Mouse (Mus musculus) limb, embryonic 15.5 days (tissue): ENCODE measurements around the gene Lrrc41. TPM values are rescaled to one million over a fixed set of nuclear protein-coding genes. Genes with fewer than 3 reads are reported as not detected.
A peak's percentile ranks its signal among the peaks of the same experiment; 100 is the strongest.

Experiments used
- ATAC-seq: fragments of 200-750 bp; cut with Nextera tagmentation; 2 replicates; pipeline ENCODE4 v1.8.0; 2017; ENCODE audit warnings: low read depth, moderate TSS enrichment; ENCODE audit not compliant: insufficient number of reproducible peaks, low FRiP score, low TSS enrichment
- H3K27ac ChIP-seq: fragments of 300-500 bp; sonication (generic); 2 replicates; pipeline ENCODE4 v1.5.1; 2015; ENCODE audit warnings: moderate library complexity, mild to moderate bottlenecking, inconsistent platforms
- H3K27me3 ChIP-seq: fragments of 300-500 bp; sonication (generic); 2 replicates; pipeline ENCODE4 v1.6.1; 2015; ENCODE audit warnings: inconsistent platforms
- H3K36me3 ChIP-seq: fragments of 300-500 bp; sonication (generic); 2 replicates; pipeline ENCODE4 v1.6.1; 2015; ENCODE audit warnings: inconsistent platforms
- H3K4me1 ChIP-seq: fragments of 300-500 bp; sonication (generic); 2 replicates; pipeline ENCODE4 v1.6.1; 2015; ENCODE audit warnings: inconsistent platforms
- H3K4me2 ChIP-seq: fragments of 300-500 bp; sonication (generic); 2 replicates; pipeline ENCODE4 v1.6.1; 2015; ENCODE audit warnings: mild to moderate bottlenecking, inconsistent platforms
- H3K4me3 ChIP-seq: fragments of 300-500 bp; sonication (generic); 2 replicates; pipeline ENCODE4 v1.5.1; 2015; ENCODE audit warnings: mild to moderate bottlenecking, inconsistent platforms
- H3K9ac ChIP-seq: fragments of 300-500 bp; sonication (generic); 2 replicates; pipeline ENCODE4 v1.6.1; 2015; ENCODE audit warnings: inconsistent platforms
- H3K9me3 ChIP-seq: fragments of 300-500 bp; sonication (generic); 2 replicates; pipeline ENCODE4 v1.6.1; 2016; ENCODE audit warnings: inconsistent platforms
- WGBS: fragments of 180-500 bp; shearing (Covaris S2); methylation state at CpG from one replicate; pipeline ENCODE4 v1.1.7; 2015; 5-methylcytosine and 5-hydroxymethylcytosine counted together
- polyA plus RNA-seq: library from polyadenylated mRNA; unstranded; fragments of >200 nt; fragmentation: Nextera tagmentation; extraction: Ambion mirVana; gene quantifications from 2 replicates; pipeline ENCODE4 v1.2.1, GENCODE M21; 2015

The Lrrc41 gene
- polyA plus RNA-seq, 1 experiment from 2014 or later, result 78.4 TPM

- 86% methylated on average over 10 of the region's 10 CpGs for WGBS
- H3K9me3 ChIP-seq, result no peaks in the 10 kb centered on the region
- peaks cover 98% of the 10 kb centered on the region for H3K36me3 ChIP-seq
Measured at GRCm38 (mm10) chr4:116096291-116096690, 21.2 kb downstream of the Lrrc41 start.

GRCm38 (mm10) chr4:116097211-116097610 lies 22.1 kb downstream of the Lrrc41 start:
- 85% methylated on average over 8 of the region's 8 CpGs for WGBS
- no peaks in the 10 kb centered on the region for H3K4me1 ChIP-seq
- no peak for ATAC-seq

More at GRCm38 (mm10) chr4:116096291-116096690, 21.2 kb downstream of the Lrrc41 start:
- ATAC-seq, result no peak
- Histone ChIP-seq H3K4me1 (no peaks in the 10 kb centered on the region), H3K4me2 (no peak overlapping the region), H3K27ac (no peak overlapping the region), H3K9ac (no peak overlapping the region), H3K27me3 (no peaks in the 10 kb centered on the region), H3K4me3 (no peak overlapping the region)

GRCm38 (mm10) chr4:116100959-116101358 lies 25.9 kb downstream of the Lrrc41 start:
- H3K36me3 ChIP-seq, result peaks cover 66% of the 10 kb centered on the region
- no peaks in the 10 kb centered on the region for H3K4me1 ChIP-seq
- WGBS, result 87% methylated on average over 7 of the region's 7 CpGs
- H3K27me3 ChIP-seq, result no peaks in the 10 kb centered on the region
- no peak overlapping the region for H3K4me2 ChIP-seq
- ATAC-seq, result no peak
- H3K27ac ChIP-seq, result no peak overlapping the region
- H3K4me3 ChIP-seq, result no peak overlapping the region
- H3K9ac ChIP-seq, result no peak overlapping the region
- no peaks in the 10 kb centered on the region for H3K9me3 ChIP-seq

More at GRCm38 (mm10) chr4:116097211-116097610, 22.1 kb downstream of the Lrrc41 start:
- Histone ChIP-seq H3K9me3 (no peaks in the 10 kb centered on the region), H3K4me3 (no peak overlapping the region), H3K36me3 (peaks cover 94% of the 10 kb centered on the region), H3K9ac (no peak overlapping the region), H3K27ac (no peak overlapping the region), H3K4me2 (no peak overlapping the region), H3K27me3 (no peaks in the 10 kb centered on the region)

- Histone ChIP-seq H3K4me3 (no peak overlapping the region), H3K4me1 (no peaks in the 10 kb centered on the region), H3K4me2 (no peak overlapping the region), H3K9me3 (no peaks in the 10 kb centered on the region), H3K27me3 (no peaks in the 10 kb centered on the region), H3K27ac (no peak overlapping the region), H3K9ac (no peak overlapping the region), H3K36me3 (peaks cover 26% of the 10 kb centered on the region)
- no peak for ATAC-seq
- WGBS, result 95% methylated on average over 5 of the region's 5 CpGs
Measured at GRCm38 (mm10) chr4:116105278-116105677, 30.2 kb downstream of the Lrrc41 start.

- Histone ChIP-seq H3K9me3 (no peaks in the 10 kb centered on the region), H3K4me2 (no peak overlapping the region), H3K4me1 (no peaks in the 10 kb centered on the region), H3K27ac (no peak overlapping the region), H3K4me3 (no peak overlapping the region), H3K36me3 (peaks cover 10% of the 10 kb centered on the region; the same call in 1 of the 2 replicates), H3K9ac (no peak overlapping the region), H3K27me3 (no peaks in the 10 kb centered on the region)
- 95% methylated on average over 6 of the region's 6 CpGs for WGBS
- no peak for ATAC-seq
Measured at GRCm38 (mm10) chr4:116110695-116111094, 35.6 kb downstream of the Lrrc41 start.

GRCm38 (mm10) chr4:116111486-116111885 lies 36.4 kb downstream of the Lrrc41 start:
- Histone ChIP-seq H3K4me1 (no peaks in the 10 kb centered on the region), H3K9me3 (no peaks in the 10 kb centered on the region), H3K27me3 (no peaks in the 10 kb centered on the region), H3K27ac (no peak overlapping the region), H3K9ac (no peak overlapping the region), H3K4me3 (no peak overlapping the region), H3K36me3 (peaks cover 10% of the 10 kb centered on the region; the same call in 1 of the 2 replicates), H3K4me2 (no peak overlapping the region)
- WGBS, result 80% methylated on average over 2 of the region's 2 CpGs
- ATAC-seq, result no peak

- no peak for ATAC-seq
- 3% methylated on average over 1 of the region's 1 CpGs for WGBS
- no peaks in the 10 kb centered on the region; the same call in 1 of the 2 replicates for H3K36me3 ChIP-seq
- peak overlapping the region; percentile 47 for H3K4me3 ChIP-seq
- H3K4me1 ChIP-seq, result peaks cover 11% of the 10 kb centered on the region
- H3K4me2 ChIP-seq, result peak overlapping the region; percentile 58
- no peaks in the 10 kb centered on the region for H3K27me3 ChIP-seq
- H3K27ac ChIP-seq, result no peak overlapping the region
- no peaks in the 10 kb centered on the region for H3K9me3 ChIP-seq
- peak overlapping the region; percentile 35 for H3K9ac ChIP-seq
Measured at GRCm38 (mm10) chr4:116122762-116123161, 47.7 kb downstream of the Lrrc41 start.

- H3K9ac ChIP-seq, result peak within 1 kb of the TSS; percentile 35
- peak within 1 kb of the TSS; percentile 65 for H3K27ac ChIP-seq
- H3K36me3 ChIP-seq, result no peaks in the 10 kb centered on the region; the same call in 1 of the 2 replicates
- peak; percentile 93 for ATAC-seq
- 3% methylated on average over 24 of the region's 24 CpGs for WGBS
- H3K4me2 ChIP-seq, result peak within 1 kb of the TSS; percentile 58
- no peaks in the 10 kb centered on the region for H3K9me3 ChIP-seq
- peak within 1 kb of the TSS; percentile 47 for H3K4me3 ChIP-seq
- H3K4me1 ChIP-seq, result peaks cover 11% of the 10 kb centered on the region
- H3K27me3 ChIP-seq, result no peaks in the 10 kb centered on the region
Measured at GRCm38 (mm10) chr4:116123602-116124519, 48.8 kb downstream of the Lrrc41 start, which contains the start of the genes Rad54l and Pomgnt1. TSS of gene Rad54l (minus strand) at chr4:116123690. TSS of gene Pomgnt1 (plus strand) at chr4:116123840.

GRCm38 (mm10) chr4:116125803-116126386 lies 50.8 kb downstream of the Lrrc41 start:
- Histone ChIP-seq H3K9me3 (no peaks in the 10 kb centered on the region), H3K4me3 (no peak overlapping the region), H3K4me2 (no peak overlapping the region), H3K27me3 (no peaks in the 10 kb centered on the region), H3K9ac (no peak overlapping the region), H3K36me3 (no peaks in the 10 kb centered on the region), H3K27ac (no peak overlapping the region), H3K4me1 (peaks cover 11% of the 10 kb centered on the region)
- 88% methylated on average over 4 of the region's 4 CpGs for WGBS
- ATAC-seq, result no peak

- H3K4me3 ChIP-seq, result no peak overlapping the region
- H3K27me3 ChIP-seq, result no peaks in the 10 kb centered on the region
- 81% methylated on average over 6 of the region's 6 CpGs for WGBS
- H3K9me3 ChIP-seq, result no peaks in the 10 kb centered on the region
- no peak overlapping the region for H3K4me2 ChIP-seq
- H3K36me3 ChIP-seq, result no peaks in the 10 kb centered on the region
- H3K9ac ChIP-seq, result no peak overlapping the region
- peaks cover 8% of the 10 kb centered on the region for H3K4me1 ChIP-seq
- H3K27ac ChIP-seq, result no peak overlapping the region
- ATAC-seq, result no peak
Measured at GRCm38 (mm10) chr4:116127956-116128355, 52.9 kb downstream of the Lrrc41 start.

GRCm38 (mm10) chr4:116133126-116133525 lies 58.1 kb downstream of the Lrrc41 start:
- 66% methylated on average over 4 of the region's 4 CpGs for WGBS
- H3K27me3 ChIP-seq, result no peaks in the 10 kb centered on the region
- ATAC-seq, result no peak

GRCm38 (mm10) chr4:116134990-116135389 lies 59.9 kb downstream of the Lrrc41 start:
- Histone ChIP-seq H3K9me3 (no peaks in the 10 kb centered on the region), H3K27me3 (no peaks in the 10 kb centered on the region), H3K27ac (no peak overlapping the region), H3K4me3 (no peak overlapping the region), H3K4me2 (no peak overlapping the region), H3K4me1 (no peaks in the 10 kb centered on the region), H3K36me3 (peaks cover 8% of the 10 kb centered on the region; the same call in 1 of the 2 replicates), H3K9ac (no peak overlapping the region)
- ATAC-seq, result no peak
- 23% methylated on average over 2 of the region's 2 CpGs for WGBS

More at GRCm38 (mm10) chr4:116133126-116133525, 58.1 kb downstream of the Lrrc41 start:
- H3K36me3 ChIP-seq, result peaks cover 8% of the 10 kb centered on the region; the same call in 1 of the 2 replicates
- H3K9ac ChIP-seq, result no peak overlapping the region
- H3K9me3 ChIP-seq, result no peaks in the 10 kb centered on the region
- H3K4me1 ChIP-seq, result no peaks in the 10 kb centered on the region
- H3K4me3 ChIP-seq, result no peak overlapping the region
- H3K4me2 ChIP-seq, result no peak overlapping the region
- no peak overlapping the region for H3K27ac ChIP-seq
